ENCODE assay signal across 9 mouse cellular contexts in the genomic region with DNA sequence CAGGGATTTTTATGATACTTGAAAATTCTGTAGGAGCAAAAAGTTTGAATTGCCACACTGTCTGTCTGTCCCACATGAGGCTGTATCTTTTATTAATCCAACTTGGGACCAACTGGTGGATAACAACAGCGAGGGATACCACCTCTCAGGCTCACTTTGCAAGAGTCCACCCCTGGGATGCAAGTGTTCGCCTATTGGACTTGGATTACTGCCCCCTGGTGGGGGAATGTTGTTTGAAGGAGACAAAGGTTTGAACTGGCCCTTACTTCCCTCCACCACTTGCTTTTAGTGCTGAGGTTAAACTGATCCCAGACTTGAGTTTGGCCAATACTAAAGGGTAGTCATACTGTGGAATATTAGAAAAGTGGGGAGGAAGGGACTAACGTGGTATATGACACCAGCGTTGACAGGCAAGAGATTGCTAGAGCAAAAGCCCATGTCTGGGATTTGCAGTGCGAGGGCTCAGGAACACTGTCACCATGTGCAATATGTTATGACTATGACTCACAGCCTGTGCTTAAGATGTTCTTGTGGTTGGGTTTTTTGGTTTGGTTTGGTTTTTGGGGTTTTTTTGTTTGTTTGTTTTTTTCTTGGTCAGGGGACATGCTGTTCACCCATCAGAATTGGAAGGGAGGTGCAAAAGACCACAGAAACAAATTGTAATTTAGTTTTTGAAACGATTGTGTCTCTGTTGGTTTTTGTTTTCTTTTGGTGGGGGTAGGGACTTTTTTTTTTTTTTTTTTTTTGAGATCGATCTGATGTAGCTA. TPM values are rescaled to one million over a fixed set of nuclear protein-coding genes. Genes with fewer than 3 reads are reported as not detected.
DNase-seq lines count a peak whose midpoint lies in the region; ATAC-seq and TF ChIP-seq lines count a peak whose summit lies in the region.
"Had no signal": no experiment of that assay in that cellular context is flagged by ENCODE, and none has a peak within 500 bp of the region (broad histone marks: within the 10 kb centered on the region; RNA-seq: fewer than 3 reads in every experiment).

A gene (plus strand): TSS at position 717 of the 767 bp plus-strand sequence.

- 72% methylated on average over 7 of the region's 7 CpGs for WGBS in forebrain, embryonic 15.5 days
- WGBS in midbrain, embryonic 14.5 days: 71% methylated on average over 7 of the region's 7 CpGs

- no peak within 1 kb of the TSS for H3K4me3 ChIP-seq in forebrain, embryonic 15.5 days
- H3K4me3 ChIP-seq in left cerebral cortex, adult 2 months: no peak within 1 kb of the TSS
- no peak within 1 kb of the TSS for H3K4me3 ChIP-seq in midbrain, embryonic 14.5 days (replicated peaks; ENCODE audit: low read depth, low read length)
- H3K4me3 ChIP-seq: erythroblast, embryonic 14.5 days had no signal

- H3K9me3 ChIP-seq in forebrain, embryonic 15.5 days: no peaks in the 10 kb centered on the region
- no peaks in the 10 kb centered on the region for H3K9me3 ChIP-seq in midbrain, embryonic 14.5 days (ENCODE audit: control insufficient read depth, low read length)

- H3K36me3 ChIP-seq in forebrain, embryonic 15.5 days: peaks cover 10% of the 10 kb centered on the region; the same call in 1 of the 2 replicates
- peaks cover 27% of the 10 kb centered on the region for H3K36me3 ChIP-seq in midbrain, embryonic 14.5 days (ENCODE audit: control insufficient read depth, insufficient read depth, low read length)

- peak; percentile 66 for ATAC-seq in cerebellum, adult (ENCODE audit: insufficient number of reproducible peaks, low FRiP score, low TSS enrichment)
- ATAC-seq in forebrain, embryonic 15.5 days (replicated peaks): 0 out of 2 replicates have a peak, but pooled peaks have one; percentile 51
- no peak for ATAC-seq in midbrain, embryonic 14.5 days (ENCODE audit: low FRiP score, low TSS enrichment)

- H3K27ac ChIP-seq in forebrain, embryonic 15.5 days (replicated peaks): no peak within 1 kb of the TSS
- H3K27ac ChIP-seq in left cerebral cortex, adult 2 months: no peak within 1 kb of the TSS
- no peak within 1 kb of the TSS for H3K27ac ChIP-seq in midbrain, embryonic 14.5 days (replicated peaks; ENCODE audit: low read depth, low read length)

- no peak within 1 kb of the TSS for H3K9ac ChIP-seq in forebrain, embryonic 15.5 days (replicated peaks)
- H3K9ac ChIP-seq in midbrain, embryonic 14.5 days (replicated peaks; ENCODE audit: low read length): no peak within 1 kb of the TSS

- H3K27me3 ChIP-seq in forebrain, embryonic 15.5 days: no peaks in the 10 kb centered on the region
- no peaks in the 10 kb centered on the region for H3K27me3 ChIP-seq in midbrain, embryonic 14.5 days (ENCODE audit: control insufficient read depth, insufficient read depth, low read length)

- peak; percentile 70 for TF ChIP-seq CTCF in left cerebral cortex, adult 2 months (IDR thresholded peaks at IDR 0.05)

- peak; percentile 89 for DNase-seq in testis, postnatal 10 days (ENCODE audit: low spot score)
- DNase-seq in testis, postnatal 14 days (ENCODE audit: low spot score): no peak
- DNase-seq in induced T-regulatory cell, adult 2 months (ENCODE audit: low read depth): peak; percentile 61
- DNase-seq in left cerebral cortex, adult 2 months (ENCODE audit: extremely low spot score in 1 of 2, low spot score in 2 of 2): peak; percentile 56 to 68
- peak; percentile 90 for DNase-seq in midbrain, embryonic 14.5 days
- DNase-seq in thymus, postnatal 25 days: peak; percentile 64

- intact Hi-C loops in left cerebral cortex, adult 2 months (cut with DNase I): loop anchor here (1.0 to 5.0 kb wide), 2 partner anchors 59 to 92 kb away; a partner anchor contains a TSS

- no peak within 1 kb of the TSS for H3K4me2 ChIP-seq in forebrain, embryonic 15.5 days (replicated peaks)
- no peak within 1 kb of the TSS for H3K4me2 ChIP-seq in midbrain, embryonic 14.5 days (ENCODE audit: low read length)

- H3K4me1 ChIP-seq in forebrain, embryonic 15.5 days: no peaks in the 10 kb centered on the region
- no peaks in the 10 kb centered on the region for H3K4me1 ChIP-seq in midbrain, embryonic 14.5 days (ENCODE audit: control insufficient read depth, insufficient read depth, low read length)

RNA-seq across cellular contexts. Expression of the gene that starts here (rescaled TPM):
- polyA plus RNA-seq in forebrain, embryonic 15.5 days (2015; fragmentation: Nextera tagmentation; extraction: Ambion mirVana): 2.9 and 3.6 TPM in 2 replicates
- total RNA-seq in left cerebral cortex, adult 2 months (2021): under 1 TPM; 0.61 to 0.77 TPM
- 3.2 and 3.9 TPM in 2 replicates for polyA plus RNA-seq in midbrain, embryonic 14.5 days (2014; fragmentation: Nextera tagmentation; extraction: Ambion mirVana)
- polyA plus RNA-seq: erythroblast, embryonic 14.5 days had no signal

Comparison
In these comparisons a context has a peak if more than half of its experiments do, and no peak if none do; other contexts are left out.
1. Peak in DNase-seq in left cerebral cortex, adult 2 months; RNA of the gene not detected or under 1 TPM.